Mouse (Mus musculus): ENCODE measurements around the gene Dnm1. TPM values are rescaled to one million over a fixed set of nuclear protein-coding genes. Genes with fewer than 3 reads are reported as not detected.

Dnm1 gene
- 604 and 726 TPM in 2 replicates for polyA plus RNA-seq (2012; rRNA removed; ENCODE audit: low replicate concordance)

GRCm38 (mm10) chr2:32353007-32353542, at the start of gene Dnm1:
Gene Dnm1 (minus strand): TSS chr2:32353338.

GRCm38 (mm10) chr2:32395484-32395945, 42.4 kb upstream of the Dnm1 start, which contains the start of gene Ptges2:
Gene Ptges2 (plus strand): TSS chr2:32395896.

GRCm38 (mm10) chr2:32387706-32388490, 34.8 kb upstream of the Dnm1 start, which contains the start of gene Lcn2:
Gene Lcn2 (minus strand): TSS chr2:32388252.

GRCm38 (mm10) chr2:32381775-32382223, 28.7 kb upstream of the Dnm1 start, which contains the start of gene 1110008P14Rik:
Gene 1110008P14Rik (minus strand): TSS chr2:32381938.

GRCm38 (mm10) chr2:32352151-32353006, 759 bp downstream of the Dnm1 start, which contains the start of gene Ciz1:
Gene Ciz1 (plus strand): TSS chr2:32352327.

GRCm38 (mm10) chr2:32287923-32288367, 65.2 kb downstream of the Dnm1 start, which contains the start of gene Swi5:
Gene Swi5 (minus strand): TSS chr2:32288075.

GRCm38 (mm10) chr2:32287334-32287840, 65.8 kb downstream of the Dnm1 start, which contains the start of gene Golga2:
Gene Golga2 (plus strand): TSS chr2:32287384.

GRCm38 (mm10) chr2:32259657-32260417, 93.3 kb downstream of the Dnm1 start, which contains the start of gene Uck1:
Gene Uck1 (minus strand): TSS chr2:32260159.

Other genes starting within 250 kb of the Dnm1 start
- gene Prrc2b, start 202.3 kb downstream of the Dnm1 start, polyA plus RNA-seq (2012; rRNA removed; ENCODE audit: low replicate concordance), result 11.5 and 21.9 TPM in 2 replicates
- gene Pomt1, start 116.7 kb downstream of the Dnm1 start, polyA plus RNA-seq (2012; rRNA removed; ENCODE audit: low replicate concordance), result 18.0 and 22.4 TPM in 2 replicates
- 64.0 and 65.4 TPM in 2 replicates for gene Uck1, start 93.2 kb downstream of the Dnm1 start, polyA plus RNA-seq (2012; rRNA removed; ENCODE audit: low replicate concordance)
- gene Golga2, start 66.0 kb downstream of the Dnm1 start, polyA plus RNA-seq (2012; rRNA removed; ENCODE audit: low replicate concordance), result 24.6 and 33.2 TPM in 2 replicates
- 96.7 and 222 TPM in 2 replicates for gene Swi5, start 65.3 kb downstream of the Dnm1 start, polyA plus RNA-seq (2012; rRNA removed; ENCODE audit: low replicate concordance)
- 152 and 178 TPM in 2 replicates for gene Ciz1, start 1.0 kb downstream of the Dnm1 start, polyA plus RNA-seq (2012; rRNA removed; ENCODE audit: low replicate concordance)
- 179 and 196 TPM in 2 replicates for gene 1110008P14Rik, start 28.6 kb upstream of the Dnm1 start, polyA plus RNA-seq (2012; rRNA removed; ENCODE audit: low replicate concordance)
- 6.7 and 7.2 TPM in 2 replicates for gene Lcn2, start 34.9 kb upstream of the Dnm1 start, polyA plus RNA-seq (2012; rRNA removed; ENCODE audit: low replicate concordance)
- gene Ptges2, start 42.6 kb upstream of the Dnm1 start, polyA plus RNA-seq (2012; rRNA removed; ENCODE audit: low replicate concordance), result 28.3 and 40.4 TPM in 2 replicates
- gene Naif1, start 97.1 kb upstream of the Dnm1 start, polyA plus RNA-seq (2012; rRNA removed; ENCODE audit: low replicate concordance), result 3.1 and 3.6 TPM in 2 replicates
- 16.3 and 25.6 TPM in 2 replicates for gene Slc25a25, start 98.1 kb upstream of the Dnm1 start, polyA plus RNA-seq (2012; rRNA removed; ENCODE audit: low replicate concordance)
- gene Fam102a, start 182.0 kb upstream of the Dnm1 start, polyA plus RNA-seq (2012; rRNA removed; ENCODE audit: low replicate concordance), result 56.6 and 105 TPM in 2 replicates
- 119 and 153 TPM in 2 replicates for gene Dpm2, start 217.5 kb upstream of the Dnm1 start, polyA plus RNA-seq (2012; rRNA removed; ENCODE audit: low replicate concordance)
- 0.55 and 0.81 TPM in 2 replicates for gene Pip5kl1, start 221.5 kb upstream of the Dnm1 start, polyA plus RNA-seq (2012; rRNA removed; ENCODE audit: low replicate concordance)
- not detected in 2 replicates for gene 9430097D07Rik, start 222.3 kb upstream of the Dnm1 start, polyA plus RNA-seq (2012; rRNA removed; ENCODE audit: low replicate concordance)
- 6.6 and 10.5 TPM in 2 replicates for gene St6galnac4, start 233.8 kb upstream of the Dnm1 start, polyA plus RNA-seq (2012; rRNA removed; ENCODE audit: low replicate concordance)
- gene St6galnac6, start 246.4 kb upstream of the Dnm1 start, polyA plus RNA-seq (2012; rRNA removed; ENCODE audit: low replicate concordance), result 17.7 and 37.0 TPM in 2 replicates

All from duodenum, adult 2 months (tissue).